Mouse (Mus musculus): ENCODE measurements around the gene Mgmt.

Gene Mgmt

DNA sequence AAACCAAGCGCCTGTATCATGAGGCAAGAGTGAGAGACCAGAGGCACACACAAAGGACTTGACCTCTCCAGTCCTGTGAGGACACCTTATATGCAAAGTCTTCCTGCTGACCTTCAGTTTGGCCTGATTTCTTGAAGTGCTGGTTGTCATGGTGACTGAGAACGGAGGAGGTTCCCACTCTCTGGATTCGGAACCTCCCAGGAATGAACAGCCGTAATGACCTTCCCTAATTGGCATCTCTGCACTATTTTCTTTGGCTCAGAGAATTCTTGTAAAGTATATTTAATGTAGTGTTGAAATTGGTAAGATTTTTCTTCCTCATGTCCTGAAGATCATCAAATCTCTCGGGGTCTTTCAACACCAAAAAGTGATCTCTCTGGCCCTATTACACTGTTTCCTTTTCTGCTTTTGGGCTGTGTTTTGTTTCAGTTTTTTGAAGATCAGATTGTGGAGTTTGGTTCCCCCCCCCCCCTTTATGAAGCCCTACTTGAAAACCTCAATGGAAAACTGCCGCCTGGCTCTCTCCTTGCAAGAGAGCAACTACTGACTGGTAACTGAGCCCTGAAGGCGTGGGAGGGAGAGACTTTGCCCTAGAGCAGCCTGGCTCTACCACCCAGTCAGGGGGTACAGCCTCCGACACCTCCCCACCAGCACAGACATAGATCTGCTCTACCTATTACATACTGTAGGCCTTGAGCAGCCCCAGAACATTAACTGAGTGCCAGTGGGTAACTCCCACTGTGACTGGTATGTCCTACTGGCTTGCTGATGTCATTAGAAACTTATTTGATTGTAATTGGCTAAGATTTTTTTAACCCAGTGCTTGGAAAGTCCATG is 153.9 kb downstream of the Mgmt start:
- DNase-seq (ENCODE audit: low read depth in 2 of 2, low spot score in 2 of 2), result no peak

DNA sequence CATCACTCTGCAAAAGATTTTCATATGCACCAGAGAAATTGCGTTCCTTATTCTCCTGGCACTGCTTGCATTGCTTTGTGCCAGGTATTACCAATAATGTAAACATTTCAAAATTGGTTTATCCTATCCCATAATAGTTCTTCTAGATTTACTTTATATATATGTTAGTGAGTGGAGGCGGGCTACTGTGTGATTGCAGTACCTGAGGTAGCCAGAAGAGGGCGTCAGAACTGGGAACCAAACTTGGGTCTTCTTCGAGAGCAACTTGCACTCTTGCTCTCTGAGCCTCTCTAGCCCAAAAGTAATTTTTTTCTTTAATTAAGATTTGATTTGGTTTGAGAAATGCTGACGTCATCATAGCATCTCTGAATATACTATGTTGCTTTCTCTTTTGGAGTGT is 159.9 kb downstream of the Mgmt start:
- no peak for DNase-seq (ENCODE audit: low read depth in 2 of 2, low spot score in 2 of 2)

DNA sequence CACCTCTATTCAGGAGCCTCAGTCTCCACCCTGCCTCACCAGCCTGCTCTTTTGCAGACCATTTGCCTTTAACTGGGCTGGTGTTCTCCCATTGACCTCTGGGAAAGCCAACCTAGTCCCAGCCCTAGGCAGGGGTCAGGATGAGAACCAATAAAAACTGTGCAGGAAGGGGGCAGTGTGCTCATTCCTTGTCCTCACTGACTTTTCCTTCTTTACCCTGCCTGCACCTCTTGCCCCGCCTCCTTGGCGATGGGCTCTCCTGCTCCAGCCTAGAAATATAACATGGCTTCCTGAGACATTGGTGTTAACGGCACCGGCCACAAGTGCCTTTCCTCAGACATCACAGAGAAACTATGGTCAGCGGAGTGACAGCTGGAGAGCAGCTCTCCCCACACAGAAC is 161.7 kb downstream of the Mgmt start:
- DNase-seq (ENCODE audit: low read depth in 2 of 2, low spot score in 2 of 2), result no peak

DNA sequence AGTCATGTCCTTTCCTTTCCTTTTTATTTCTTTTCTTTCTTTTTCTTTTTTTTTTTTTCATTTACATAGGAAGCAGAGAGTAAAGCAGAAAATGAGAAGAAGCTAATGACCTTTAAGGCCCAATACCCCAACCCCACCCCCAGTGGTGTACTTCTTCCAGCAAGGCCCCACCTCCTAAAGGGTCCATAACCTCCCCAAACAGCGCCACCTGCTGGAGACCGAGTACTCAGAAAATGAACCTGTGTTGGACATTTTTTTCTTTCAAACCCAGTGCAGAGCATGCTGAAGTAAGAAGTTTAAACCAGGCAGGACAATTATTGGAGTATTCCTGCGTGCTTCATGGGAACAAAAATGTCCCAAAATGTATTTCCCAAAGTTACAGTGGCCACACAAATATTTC is 166.1 kb downstream of the Mgmt start:
- no peak for DNase-seq (ENCODE audit: low read depth in 2 of 2, low spot score in 2 of 2)

DNA sequence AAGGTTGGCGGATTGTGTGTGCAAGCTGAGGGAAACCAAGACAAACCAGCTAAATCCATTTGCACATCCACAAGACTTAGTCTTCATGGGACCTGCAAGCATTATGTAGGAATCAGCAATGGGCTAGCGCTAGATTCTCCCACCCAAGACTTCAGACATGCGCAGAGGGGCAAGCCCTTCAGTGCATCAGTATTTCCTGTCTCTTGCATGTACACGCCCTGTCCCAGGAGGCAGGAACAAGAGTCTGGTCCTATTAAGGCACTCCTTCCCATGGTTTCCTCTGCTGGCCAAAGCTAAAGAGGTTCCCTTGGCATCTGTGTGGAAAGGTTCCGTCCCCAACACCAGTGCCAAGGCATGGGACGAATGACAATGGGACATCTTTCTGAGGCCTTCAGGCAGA is 166.7 kb downstream of the Mgmt start:
- DNase-seq (ENCODE audit: low read depth in 2 of 2, low spot score in 2 of 2), result no peak

DNA sequence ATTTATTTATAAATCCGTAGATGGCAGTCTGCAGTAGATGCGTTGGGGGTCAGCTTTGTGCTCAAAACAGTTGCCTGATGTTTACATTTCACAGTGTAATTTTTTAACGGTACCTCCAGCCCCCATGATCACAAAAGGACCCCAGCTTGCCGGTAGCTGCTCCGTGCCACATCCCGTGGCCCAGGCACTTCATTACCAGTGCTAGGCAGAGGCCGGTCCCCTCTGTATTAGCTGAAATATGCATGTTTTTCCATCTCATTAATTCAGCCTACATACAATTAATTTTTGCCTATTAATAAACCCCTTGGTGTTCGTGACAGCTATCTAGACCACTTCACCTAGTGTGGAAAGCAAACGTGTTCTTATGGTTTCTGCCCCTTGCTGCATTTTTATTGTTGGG is 169.8 kb downstream of the Mgmt start:
- DNase-seq (ENCODE audit: low read depth in 2 of 2, low spot score in 2 of 2), result no peak

DNA sequence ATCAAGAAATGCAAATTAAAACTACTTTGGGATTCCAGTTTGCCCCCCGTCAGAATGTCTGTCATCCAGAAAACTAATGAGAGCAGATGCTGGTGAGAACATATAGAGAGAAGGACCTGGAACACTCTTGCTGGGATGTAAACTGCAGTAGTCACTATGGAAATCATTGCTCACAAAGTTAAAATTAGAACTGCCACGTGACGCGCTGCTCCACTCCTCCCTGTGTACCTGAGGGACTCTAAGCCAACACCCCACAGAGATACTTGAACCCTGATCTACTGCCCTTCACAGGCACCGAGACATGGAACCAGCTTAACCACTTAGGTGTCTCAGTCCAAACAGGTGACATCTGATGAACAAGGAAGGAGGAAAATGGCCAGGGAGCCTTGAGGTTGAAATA is 171.0 kb downstream of the Mgmt start:
- DNase-seq (ENCODE audit: low read depth in 2 of 2, low spot score in 2 of 2), result no peak

DNA sequence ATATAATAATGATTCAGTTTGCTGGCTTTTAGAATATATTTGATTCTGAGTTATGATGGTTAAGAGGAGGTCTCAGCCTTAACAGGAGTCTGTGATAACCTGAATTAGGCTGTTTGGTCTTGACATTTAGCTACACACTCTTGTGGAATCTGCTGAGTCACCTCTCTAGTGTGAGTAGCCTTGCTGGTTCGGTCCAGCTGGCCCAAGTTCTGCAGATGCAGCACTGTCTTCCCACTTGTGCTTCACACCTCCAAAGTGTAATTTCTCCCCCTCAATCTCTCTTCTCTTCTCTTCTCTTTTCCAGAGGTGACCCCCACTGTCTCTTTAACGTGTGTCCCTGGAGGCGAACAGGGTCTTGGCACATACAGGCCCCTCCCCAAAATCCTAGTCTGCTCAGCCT is 171.8 kb downstream of the Mgmt start:
- no peak for DNase-seq (ENCODE audit: low read depth in 2 of 2, low spot score in 2 of 2)

DNA sequence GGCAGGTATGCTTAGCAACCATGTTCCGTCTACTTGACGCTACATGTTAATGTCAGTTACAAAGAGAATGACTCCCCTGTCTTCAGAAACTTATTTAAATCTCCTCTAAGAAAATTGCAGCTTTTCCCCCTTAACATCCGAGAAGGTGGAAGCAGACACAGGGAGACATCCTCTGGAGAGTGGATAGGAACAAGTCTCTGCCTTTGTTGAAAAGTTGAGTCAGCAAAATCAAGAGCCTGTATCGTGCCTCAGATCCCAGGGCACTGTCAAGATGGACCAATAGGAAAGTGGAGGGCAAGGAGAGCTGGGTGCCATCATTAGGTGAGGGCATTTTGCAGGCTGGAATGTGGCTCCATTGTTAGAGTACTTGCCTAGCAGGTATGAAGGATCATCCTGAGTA is 172.6 kb downstream of the Mgmt start:
- no peak for DNase-seq (ENCODE audit: low read depth in 2 of 2, low spot score in 2 of 2)

DNA sequence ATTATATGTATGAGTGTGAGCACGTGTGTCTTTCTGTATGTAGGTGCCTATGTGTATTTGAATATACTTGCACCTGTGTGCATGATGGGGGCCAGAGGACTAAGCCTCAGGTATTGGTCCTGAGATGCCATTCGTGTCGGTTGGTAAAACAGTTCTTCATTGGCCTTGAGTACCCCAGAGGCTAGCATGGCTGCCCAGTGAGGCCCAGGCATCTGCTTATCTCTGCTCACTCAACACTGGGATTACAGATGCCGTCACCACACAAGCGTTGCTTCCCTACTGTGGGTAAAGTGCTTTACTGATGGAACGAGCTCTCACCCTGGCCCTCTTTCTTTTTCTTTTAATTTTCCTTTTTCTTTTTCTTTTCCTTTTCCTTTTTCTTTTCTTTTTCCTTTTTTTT is 173.3 kb downstream of the Mgmt start:
- DNase-seq (ENCODE audit: low read depth in 2 of 2, low spot score in 2 of 2), result no peak

DNA sequence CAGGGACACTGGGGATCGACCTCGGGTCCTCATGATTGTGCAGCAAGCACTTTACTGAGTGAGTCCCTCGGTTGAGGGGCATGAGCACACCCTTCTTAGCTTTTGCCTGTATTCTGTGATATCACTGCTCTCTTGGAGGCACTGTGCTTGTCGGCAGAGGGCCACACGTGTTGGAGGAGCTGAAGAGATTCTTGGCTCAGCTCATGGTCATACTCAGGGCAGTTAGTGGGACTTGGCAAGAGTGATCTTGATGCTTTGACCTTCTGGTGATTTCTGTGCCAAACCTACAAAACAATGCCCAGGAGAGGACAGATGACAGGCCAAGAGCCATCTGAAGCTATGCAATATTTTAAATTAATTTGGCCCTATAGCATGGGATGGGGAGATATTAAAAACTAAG is 174.4 kb downstream of the Mgmt start:
- no peak for DNase-seq (ENCODE audit: low read depth in 2 of 2, low spot score in 2 of 2)

DNA sequence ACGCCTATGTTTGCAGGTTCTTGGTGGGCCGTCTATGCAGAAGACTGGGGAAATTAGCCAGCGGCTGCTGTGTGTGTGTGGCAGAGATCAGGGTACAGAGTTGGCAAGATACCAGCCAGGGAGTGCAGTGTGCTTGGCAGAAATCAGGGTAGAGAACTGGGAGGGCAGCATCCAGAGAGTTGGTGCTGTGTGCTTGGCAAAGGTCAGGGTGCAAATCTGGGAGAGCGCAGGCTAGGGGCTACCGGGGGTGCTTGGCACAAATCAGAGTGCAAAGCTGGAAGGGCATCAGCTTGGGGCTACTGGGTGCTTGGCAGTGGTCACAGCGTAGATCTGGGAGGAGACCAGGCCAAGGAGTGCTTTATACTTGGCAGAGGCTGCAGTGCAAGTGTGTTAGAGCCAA is 175.4 kb downstream of the Mgmt start:
- no peak for DNase-seq (ENCODE audit: low read depth in 2 of 2, low spot score in 2 of 2)

DNA sequence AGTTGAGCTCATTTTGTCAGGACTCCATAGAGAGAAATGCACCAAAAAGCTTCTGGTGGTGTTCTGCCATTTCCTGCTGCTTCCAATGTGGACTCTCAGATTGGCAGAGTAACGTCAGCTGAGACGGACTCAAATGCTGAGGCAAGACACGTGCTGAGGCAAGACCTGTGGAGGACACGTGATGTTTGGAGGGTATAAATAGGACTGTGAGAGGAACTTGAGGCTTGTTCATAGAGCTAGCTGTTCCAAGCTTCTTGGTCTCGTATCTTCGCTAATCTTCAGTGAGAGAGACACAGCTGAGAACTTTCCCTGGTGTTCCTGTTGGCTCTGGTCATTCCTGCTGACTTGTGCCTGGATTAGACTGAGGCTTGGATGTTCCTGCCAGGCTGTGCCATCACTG is 176.9 kb downstream of the Mgmt start:
- no peak for DNase-seq (ENCODE audit: low read depth in 2 of 2, low spot score in 2 of 2)

DNA sequence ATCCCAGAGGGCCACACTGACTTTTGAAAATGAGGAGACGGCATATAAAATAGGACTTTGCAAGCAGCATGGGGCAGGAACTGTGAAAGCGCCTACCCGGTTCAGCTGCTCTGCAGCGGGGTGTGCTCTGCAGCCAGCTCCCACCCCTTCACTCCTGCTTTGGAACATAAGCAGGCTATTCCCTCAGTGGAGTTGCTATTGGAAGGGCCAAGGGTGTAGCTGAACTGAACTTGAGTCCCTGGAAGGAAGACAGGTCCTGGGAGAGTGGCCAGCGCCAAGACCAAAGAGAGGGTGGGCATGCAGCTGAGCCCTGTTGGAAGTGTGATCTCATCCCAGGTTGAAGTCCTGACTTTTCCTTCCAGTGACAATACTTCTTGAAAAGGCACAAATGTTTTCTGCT is 179.5 kb downstream of the Mgmt start:
- no peak for DNase-seq (ENCODE audit: low read depth in 2 of 2, low spot score in 2 of 2)

DNA sequence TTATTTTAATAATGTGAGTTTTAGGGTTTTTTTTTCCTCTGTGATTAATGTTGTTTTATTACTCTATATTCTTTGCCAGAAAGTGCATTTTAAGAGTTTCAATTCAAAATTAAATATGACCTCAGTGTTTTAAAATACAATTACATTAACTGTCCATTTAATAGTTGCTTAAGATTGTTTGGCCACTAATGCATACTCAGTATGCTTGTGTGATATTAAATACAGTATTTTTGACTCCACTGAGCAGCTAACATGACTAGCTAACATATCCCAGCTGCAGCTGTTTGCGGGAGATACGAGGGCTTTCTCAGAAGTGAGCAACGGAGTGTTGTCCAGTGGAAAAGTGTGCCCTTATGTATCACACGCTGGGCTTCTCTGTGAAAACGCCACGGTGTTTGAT is 179.9 kb downstream of the Mgmt start:
- DNase-seq (ENCODE audit: low read depth in 2 of 2, low spot score in 2 of 2), result no peak

DNA sequence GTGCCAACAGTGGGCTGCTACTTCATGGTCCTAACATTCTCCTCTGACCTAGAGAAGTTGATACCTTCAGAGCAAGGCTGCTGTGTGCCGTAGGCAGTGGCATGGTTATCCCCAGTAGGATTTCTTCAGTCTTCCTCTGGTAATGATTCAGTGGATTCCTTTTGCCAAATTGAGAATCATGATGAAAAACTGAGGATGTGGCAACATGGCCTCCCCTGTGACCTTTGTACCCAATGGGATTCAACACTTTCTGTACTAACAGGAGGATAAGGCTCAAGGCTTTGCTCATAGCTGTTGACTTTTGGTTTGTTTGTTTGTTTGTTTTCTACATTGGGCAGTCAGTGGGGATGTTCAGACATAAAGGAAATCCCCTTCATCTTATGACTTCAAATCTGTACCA is 180.9 kb downstream of the Mgmt start:
- DNase-seq (ENCODE audit: low read depth in 2 of 2, low spot score in 2 of 2), result no peak

DNA sequence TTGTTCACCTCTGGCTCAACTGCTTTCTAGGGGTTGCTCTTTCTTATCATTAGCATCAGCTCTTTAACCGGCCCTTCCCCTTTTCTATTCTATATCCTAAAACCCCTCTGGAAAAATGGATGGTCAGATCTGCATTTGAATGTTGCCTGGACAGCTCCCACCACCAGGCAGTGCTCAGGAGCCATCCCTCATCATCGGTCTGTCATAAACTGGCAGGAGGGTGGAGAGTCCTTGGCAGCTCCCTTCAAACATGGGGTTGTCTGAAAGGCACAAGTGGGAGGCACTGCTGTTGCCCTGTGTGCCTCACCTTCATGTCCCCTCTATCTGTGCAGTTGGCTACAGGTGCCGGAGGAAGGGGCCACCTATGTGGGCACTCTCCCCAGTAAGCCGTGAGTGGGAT is 185.8 kb downstream of the Mgmt start:
- no peak for DNase-seq (ENCODE audit: low read depth in 2 of 2, low spot score in 2 of 2)

DNA sequence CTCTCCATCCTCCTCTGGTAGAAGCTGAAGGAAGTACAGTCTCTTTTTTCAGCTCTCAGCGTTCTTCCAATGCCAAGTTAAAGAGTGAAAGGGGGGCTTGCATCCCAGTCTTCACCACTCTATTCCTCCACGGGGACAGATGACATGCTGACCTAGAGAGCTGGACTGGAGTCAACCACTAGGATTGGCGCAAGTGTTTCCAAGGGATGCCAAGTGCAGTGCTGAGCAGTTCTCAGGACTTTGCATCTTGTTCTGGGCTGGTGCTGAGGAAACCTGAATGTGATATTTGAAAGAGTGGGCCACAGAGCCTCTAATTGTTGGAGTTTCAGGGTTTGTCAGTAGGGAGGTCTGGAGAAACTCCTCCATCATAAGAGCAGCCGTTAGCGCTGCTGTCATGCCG is 187.8 kb downstream of the Mgmt start:
- no peak for DNase-seq (ENCODE audit: low read depth in 2 of 2, low spot score in 2 of 2)

DNA sequence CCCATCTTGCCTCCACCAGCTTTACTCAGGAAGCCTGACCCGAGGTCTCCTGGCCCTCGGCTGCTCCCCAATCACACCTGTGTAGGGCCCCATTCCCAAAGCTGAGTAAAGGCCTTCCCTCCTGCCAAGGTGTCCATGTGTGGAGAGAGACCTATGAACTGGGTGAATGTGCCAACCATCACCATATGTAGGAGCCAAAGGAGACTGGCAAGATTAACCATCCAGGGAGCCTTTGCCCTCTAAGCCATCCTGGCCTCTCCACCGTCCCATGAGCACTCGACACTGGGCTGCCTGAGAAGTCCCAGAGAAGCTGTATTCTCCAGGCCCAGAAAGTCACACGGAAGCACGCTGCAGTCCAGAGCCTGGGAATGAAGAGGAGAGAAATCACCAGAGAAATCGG is 190.2 kb downstream of the Mgmt start:
- no peak for DNase-seq (ENCODE audit: low read depth in 2 of 2, low spot score in 2 of 2)

DNA sequence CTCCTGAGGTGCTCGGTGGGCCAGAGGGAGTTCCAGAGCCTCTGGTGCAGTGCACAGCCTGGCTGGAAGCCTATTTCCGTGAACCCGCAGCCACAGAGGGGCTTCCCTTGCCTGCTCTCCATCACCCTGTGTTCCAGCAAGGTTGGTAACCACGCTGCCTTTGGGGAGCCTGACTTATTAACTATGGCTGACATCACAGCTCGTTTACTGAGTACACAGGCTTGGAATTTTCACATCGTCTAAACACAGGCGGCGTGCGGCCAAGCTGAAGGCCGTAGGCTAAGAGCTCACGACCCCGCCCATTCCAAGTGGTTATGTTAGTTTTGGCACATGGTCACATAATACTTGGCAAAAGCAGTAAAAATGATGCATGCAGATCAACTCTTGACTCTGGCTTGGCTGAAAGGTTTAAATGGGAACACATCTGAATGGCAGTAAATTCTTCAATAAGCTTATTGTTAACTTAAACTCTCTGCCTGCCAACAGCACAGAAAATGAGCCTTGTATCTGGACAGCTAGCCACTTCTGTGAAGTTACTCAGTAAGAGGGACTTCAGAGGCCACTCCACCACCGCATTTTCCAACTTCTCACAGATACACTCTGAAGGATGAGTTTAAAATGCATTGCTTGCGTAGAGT is 191.7 kb downstream of the Mgmt start:
- DNase-seq (ENCODE audit: low read depth in 2 of 2, low spot score in 2 of 2), result no peak

DNA sequence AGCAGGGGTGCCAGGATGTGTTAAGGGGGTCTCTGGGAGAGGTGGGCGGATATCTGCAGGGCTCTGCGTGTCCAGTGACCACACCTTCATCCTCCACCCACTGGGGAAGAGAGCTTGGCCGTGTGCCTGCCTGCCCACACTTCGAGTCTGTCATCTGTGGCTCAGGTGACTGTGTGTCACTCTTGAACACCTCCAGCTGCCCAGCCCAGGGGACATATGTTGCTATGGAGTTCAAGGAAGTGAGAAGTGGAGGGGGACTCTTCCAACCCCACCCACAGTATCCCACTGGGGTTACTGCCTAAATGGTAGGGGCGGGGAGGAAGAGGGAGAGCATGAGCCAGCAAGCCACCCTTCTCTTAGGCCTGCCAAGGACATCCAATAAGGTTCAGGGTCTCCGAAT is 192.7 kb downstream of the Mgmt start:
- DNase-seq (ENCODE audit: low read depth in 2 of 2, low spot score in 2 of 2), result no peak

DNA sequence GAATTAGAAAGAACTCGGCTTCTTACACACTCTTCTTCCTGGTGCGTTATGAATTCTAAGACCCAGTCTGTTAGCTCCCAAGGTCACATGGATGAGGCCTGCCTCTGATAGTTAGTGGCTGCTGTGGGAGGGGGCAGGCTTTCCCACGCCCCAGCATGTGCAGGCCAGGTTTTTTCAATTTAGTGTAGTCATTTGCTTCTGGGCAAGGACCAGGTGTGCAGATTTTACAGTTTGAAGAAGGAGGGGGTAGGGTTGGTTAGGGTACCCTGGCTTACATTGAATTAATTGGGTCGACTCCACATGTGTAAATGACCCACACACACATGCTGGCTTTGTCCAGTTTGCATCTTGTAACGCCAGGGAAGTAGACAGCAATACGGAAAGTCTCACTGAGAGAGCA is 193.7 kb downstream of the Mgmt start:
- DNase-seq (ENCODE audit: low read depth in 2 of 2, low spot score in 2 of 2), result no peak

DNA sequence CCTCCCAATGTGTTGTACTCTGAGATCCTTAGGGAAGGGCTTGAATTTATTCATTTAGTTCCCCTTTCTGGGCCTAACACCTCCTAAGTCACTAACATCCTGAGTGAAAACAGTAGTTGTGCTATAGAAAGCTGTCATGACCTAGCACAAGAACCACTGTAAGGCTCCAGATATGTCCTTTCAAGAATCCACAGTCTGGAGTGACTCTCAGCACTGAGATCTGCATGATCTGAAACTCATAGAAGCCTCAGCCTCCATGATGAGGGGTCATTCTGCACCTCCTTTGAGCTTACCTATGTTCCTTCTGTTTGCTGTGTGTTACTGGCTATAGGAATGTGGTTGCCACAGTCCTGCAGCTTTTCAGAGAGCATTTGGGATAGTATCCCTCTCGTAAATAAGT is 200.1 kb downstream of the Mgmt start:
- DNase-seq (ENCODE audit: low read depth in 2 of 2, low spot score in 2 of 2), result no peak
